ENCODE assay signal across 25 mouse cellular contexts in genomic region chr15:63255736-63256135, GRCm38 (mm10).
DNase-seq lines count a peak whose midpoint lies in the region; ATAC-seq and TF ChIP-seq lines count a peak whose summit lies in the region.
"Had no signal": no experiment of that assay in that cellular context is flagged by ENCODE, and none has a peak within 500 bp of the region (broad histone marks: within the 10 kb centered on the region; RNA-seq: fewer than 3 reads in every experiment).

No protein-coding gene starts in this region.

- no peaks in the 10 kb centered on the region for H3K27me3 ChIP-seq in heart, embryonic 16.5 days (ENCODE audit: control insufficient read depth, insufficient read depth, low read length)
- H3K27me3 ChIP-seq in heart, embryonic 11.5 days (ENCODE audit: control insufficient read depth, insufficient read depth, low read length) = no peaks in the 10 kb centered on the region
- H3K27me3 ChIP-seq in thymus, adult 2 months (ENCODE audit: control insufficient read depth, insufficient read depth, low read length) = no peaks in the 10 kb centered on the region
- H3K27me3 ChIP-seq in hindbrain, embryonic 12.5 days = no peaks in the 10 kb centered on the region
- H3K27me3 ChIP-seq: CH12.LX; embryonic facial prominence, embryonic 12.5 days; embryonic facial prominence, embryonic 15.5 days; heart, embryonic 12.5 days; heart, embryonic 15.5 days; hindbrain, embryonic 15.5 days had no signal

- no peak for TF ChIP-seq CTCF in thymus, adult 2 months (IDR thresholded peaks at IDR 0.05; ENCODE audit: borderline replicate concordance, control insufficient read depth, extremely low read depth, insufficient read depth, low read length, poor library complexity)

- TF ChIP-seq POLR2A in thymus, adult 2 months (IDR thresholded peaks at IDR 0.05; ENCODE audit: control insufficient read depth, extremely low read depth, insufficient read depth, low read length, poor library complexity) = no peak

- H3K4me2 ChIP-seq in heart, embryonic 16.5 days (ENCODE audit: low read depth, low read length) = no peak overlapping the region
- no peak overlapping the region for H3K4me2 ChIP-seq in heart, embryonic 11.5 days
- no peak overlapping the region for H3K4me2 ChIP-seq in hindbrain, embryonic 12.5 days (replicated peaks)
- H3K4me2 ChIP-seq: embryonic facial prominence, embryonic 12.5 days; embryonic facial prominence, embryonic 15.5 days; heart, embryonic 12.5 days; heart, embryonic 15.5 days; hindbrain, embryonic 15.5 days had no signal

- peak; percentile 13 for DNase-seq in thymus, adult 2 months
- DNase-seq in thymus, postnatal 25 days = peak; percentile 21
- DNase-seq in neural tube, embryonic 10.5 days (ENCODE audit: extremely low spot score, low spot score) = no peak
- DNase-seq: adrenal gland, adult 2 months; adrenal gland, postnatal 25 days; B cell, adult 2 months; cerebellum, adult 11-12 months; cerebellum, adult 8-10 months; forebrain, postnatal 0 days; gastrocnemius, adult 2 months; gastrocnemius, postnatal 14 days; heart, adult 11 months; heart, postnatal 14 days; heart, postnatal 4 days had no signal

- no peak overlapping the region for H3K4me3 ChIP-seq in heart, embryonic 16.5 days (ENCODE audit: low read length)
- H3K4me3 ChIP-seq in heart, embryonic 11.5 days (ENCODE audit: low read depth, low read length) = no peak overlapping the region
- no peak overlapping the region for H3K4me3 ChIP-seq in thymus, adult 2 months (ENCODE audit: control insufficient read depth, insufficient read depth, low read length)
- no peak overlapping the region for H3K4me3 ChIP-seq in hindbrain, embryonic 12.5 days
- H3K4me3 ChIP-seq: embryonic facial prominence, embryonic 12.5 days; embryonic facial prominence, embryonic 15.5 days; gastrocnemius, adult 2 months; heart, embryonic 12.5 days; heart, embryonic 15.5 days; hindbrain, embryonic 15.5 days had no signal

- peak; percentile 81 for ATAC-seq in heart, embryonic 16.5 days (replicated peaks; ENCODE audit: extremely low read depth, insufficient read depth, low FRiP score)
- no peak for ATAC-seq in heart, embryonic 11.5 days (replicated peaks; ENCODE audit: insufficient number of reproducible peaks, low FRiP score, low TSS enrichment)
- no peak for ATAC-seq in hindbrain, embryonic 12.5 days (ENCODE audit: low FRiP score)
- ATAC-seq: forebrain, embryonic 14.5 days; forebrain, postnatal 0 days had no signal

- no peak overlapping the region for H3K27ac ChIP-seq in heart, embryonic 16.5 days (ENCODE audit: low read length)
- no peak overlapping the region for H3K27ac ChIP-seq in heart, embryonic 11.5 days (ENCODE audit: low read depth, low read length)
- no peak overlapping the region for H3K27ac ChIP-seq in thymus, adult 2 months (ENCODE audit: control insufficient read depth, insufficient read depth, low read length)
- no peak overlapping the region for H3K27ac ChIP-seq in hindbrain, embryonic 12.5 days
- H3K27ac ChIP-seq: embryonic facial prominence, embryonic 12.5 days; embryonic facial prominence, embryonic 15.5 days; gastrocnemius, adult 2 months; heart, embryonic 15.5 days; hindbrain, embryonic 15.5 days had no signal

- no peak overlapping the region for H3K9ac ChIP-seq in heart, embryonic 16.5 days (ENCODE audit: low read length)
- H3K9ac ChIP-seq in heart, embryonic 11.5 days (ENCODE audit: low read depth, low read length) = no peak overlapping the region
- H3K9ac ChIP-seq in hindbrain, embryonic 12.5 days = no peak overlapping the region
- H3K9ac ChIP-seq: embryonic facial prominence, embryonic 12.5 days; embryonic facial prominence, embryonic 15.5 days; forebrain, postnatal 0 days; heart, embryonic 12.5 days; heart, embryonic 15.5 days; hindbrain, embryonic 15.5 days had no signal

- WGBS in heart, embryonic 16.5 days = 65% methylated on average over 2 of the region's 2 CpGs
- WGBS in heart, embryonic 11.5 days (ENCODE audit: insufficient replicate concordance) = 76% methylated on average over 2 of the region's 2 CpGs
- 8% methylated on average over 2 of the region's 2 CpGs for WGBS in thymus, adult 2 months
- WGBS in hindbrain, embryonic 12.5 days = 80% methylated on average over 2 of the region's 2 CpGs

- H3K4me1 ChIP-seq in heart, embryonic 16.5 days (ENCODE audit: control insufficient read depth, insufficient read depth, low read length) = no peaks in the 10 kb centered on the region
- H3K4me1 ChIP-seq in heart, embryonic 11.5 days (ENCODE audit: control insufficient read depth, insufficient read depth, low read length) = no peaks in the 10 kb centered on the region
- H3K4me1 ChIP-seq in thymus, adult 2 months (replicated peaks; ENCODE audit: control insufficient read depth, insufficient read depth, low read length) = peaks cover 6% of the 10 kb centered on the region
- no peaks in the 10 kb centered on the region for H3K4me1 ChIP-seq in hindbrain, embryonic 12.5 days
- H3K4me1 ChIP-seq: embryonic facial prominence, embryonic 12.5 days; embryonic facial prominence, embryonic 15.5 days; hindbrain, embryonic 15.5 days had no signal

- no peaks in the 10 kb centered on the region for H3K9me3 ChIP-seq in heart, embryonic 16.5 days (replicated peaks; ENCODE audit: control insufficient read depth, low read length)
- H3K9me3 ChIP-seq in heart, embryonic 11.5 days (replicated peaks; ENCODE audit: control insufficient read depth, low read length) = no peaks in the 10 kb centered on the region
- H3K9me3 ChIP-seq in hindbrain, embryonic 12.5 days (replicated peaks) = no peaks in the 10 kb centered on the region
- H3K9me3 ChIP-seq: embryonic facial prominence, embryonic 12.5 days; embryonic facial prominence, embryonic 15.5 days; G1E; heart, embryonic 12.5 days; heart, embryonic 15.5 days; hindbrain, embryonic 15.5 days had no signal

- H3K36me3 ChIP-seq in heart, embryonic 16.5 days (ENCODE audit: control insufficient read depth, insufficient read depth) = no peaks in the 10 kb centered on the region
- H3K36me3 ChIP-seq in heart, embryonic 11.5 days (ENCODE audit: control insufficient read depth, insufficient read depth, low read length) = no peaks in the 10 kb centered on the region
- no peaks in the 10 kb centered on the region for H3K36me3 ChIP-seq in thymus, adult 2 months (ENCODE audit: control insufficient read depth, insufficient read depth, low read length)
- H3K36me3 ChIP-seq in hindbrain, embryonic 12.5 days = no peaks in the 10 kb centered on the region
- H3K36me3 ChIP-seq: embryonic facial prominence, embryonic 12.5 days; embryonic facial prominence, embryonic 15.5 days; G1E; heart, embryonic 12.5 days; heart, embryonic 15.5 days; hindbrain, embryonic 15.5 days had no signal
